Mouse (Mus musculus): ENCODE results near the gene St7. TPM values are rescaled to one million over a fixed set of nuclear protein-coding genes. Genes with fewer than 3 reads are reported as not detected.
"Not testable (repeated sequence)": the region's sequence is repeated elsewhere in the genome, so short reads cannot be mapped to it uniquely, and the experiment has no call there.

St7 gene
- total RNA-seq (2021): 10 to 100 TPM; 58.9 to 68.2 TPM

DNA sequence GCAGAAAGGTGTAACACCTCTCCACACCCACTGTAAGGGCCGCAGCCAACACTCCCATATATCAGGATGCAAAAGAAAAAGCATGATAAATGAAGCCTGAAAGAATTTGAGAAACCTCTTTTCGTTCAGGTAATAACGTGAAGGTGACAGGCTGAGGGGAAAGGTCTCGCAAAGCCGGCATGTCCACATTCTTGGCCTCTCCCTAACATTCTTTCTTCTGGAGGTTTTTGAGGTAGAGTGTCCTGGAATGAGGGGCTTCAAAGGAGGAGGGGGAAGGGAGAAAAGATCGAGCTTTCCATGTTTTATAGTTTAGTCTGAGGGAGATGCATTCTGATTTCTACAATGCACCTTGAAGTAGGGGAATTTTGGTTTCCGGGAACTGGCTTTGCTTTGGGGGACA lies at the start of gene St7:
St7 (plus strand) TSS at position 287 of the 400 bp plus-strand sequence.
- intact Hi-C loops (cut with DNase I): no loop called here
- DNase-seq: no peak

- DNase-seq: no peak
- intact Hi-C loops (cut with DNase I): no loop called here
These were observed 46.6 kb upstream of the St7 start for GRCm38 (mm10) chr6:17646107-17646506.

- no peak for DNase-seq
- intact Hi-C loops (cut with DNase I): no loop called here
These were observed 40.6 kb upstream of the St7 start for GRCm38 (mm10) chr6:17652132-17652531.

GRCm38 (mm10) chr6:17655080-17655479 lies 37.7 kb upstream of the St7 start:
- intact Hi-C loops (cut with DNase I): no loop called here
- no peak for DNase-seq

DNA sequence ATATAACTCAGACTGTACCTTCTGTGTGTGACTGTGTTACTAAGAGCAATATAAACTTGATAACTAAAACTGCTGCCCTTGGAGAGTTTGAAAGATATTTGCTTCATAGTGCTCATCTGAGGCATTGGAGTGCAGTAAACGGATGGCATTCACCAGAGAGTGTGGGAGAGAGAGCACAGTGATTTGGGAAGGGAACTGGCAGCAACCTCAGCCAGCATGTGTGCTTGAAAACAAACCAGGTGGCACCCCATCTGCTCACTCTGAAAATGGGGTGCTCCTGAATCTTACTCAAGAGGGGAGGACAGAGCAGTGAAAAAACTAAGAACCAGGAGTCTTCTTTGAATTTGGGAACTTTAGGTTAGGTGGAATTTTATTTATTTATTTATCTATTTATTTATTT lies 35.4 kb upstream of the St7 start:
- no peak for DNase-seq
- intact Hi-C loops (cut with DNase I): no loop called here

DNA sequence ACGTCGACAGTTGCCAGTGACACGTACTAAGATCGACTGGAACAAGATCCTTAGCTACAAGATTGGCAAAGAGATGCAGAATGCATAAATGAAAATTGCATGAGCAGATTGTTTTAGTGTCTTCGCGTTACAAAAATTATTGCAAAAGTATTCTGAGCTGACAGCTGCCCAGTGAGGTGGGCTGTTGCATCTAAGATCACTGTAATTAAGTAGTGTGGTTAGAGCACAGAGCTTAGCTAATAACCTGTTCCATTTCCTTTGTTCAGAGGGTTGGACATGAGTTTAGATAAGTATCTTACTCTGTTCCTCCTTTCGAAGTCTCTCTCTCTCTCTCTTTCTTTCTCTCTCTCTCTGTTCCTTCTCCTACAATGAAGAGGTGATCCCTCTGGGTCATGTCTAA lies 27.4 kb upstream of the St7 start:
- DNase-seq: no peak
- intact Hi-C loops (cut with DNase I): no loop called here

GRCm38 (mm10) chr6:17666024-17666423 lies 26.7 kb upstream of the St7 start:
- DNase-seq: no peak
- intact Hi-C loops (cut with DNase I): no loop called here

DNA sequence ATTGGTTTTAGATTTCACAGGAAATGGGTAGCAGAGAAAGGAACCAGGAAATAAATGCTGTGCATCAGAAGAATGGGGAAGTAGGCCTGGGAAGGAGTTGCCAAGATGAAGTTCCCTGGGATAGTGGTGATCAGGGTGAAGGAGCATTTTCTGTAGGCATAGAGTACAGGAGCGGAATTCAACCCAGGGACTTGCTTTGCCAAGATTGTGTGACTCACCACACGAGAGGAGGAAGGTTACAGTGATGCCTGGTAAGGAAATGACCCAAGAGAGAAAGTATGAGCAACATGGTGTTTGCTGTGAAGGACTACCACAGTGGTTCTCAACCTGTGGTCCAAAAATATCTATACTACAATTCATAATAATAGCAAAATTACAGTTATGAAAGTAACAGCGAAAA lies 24.9 kb upstream of the St7 start:
- intact Hi-C loops (cut with DNase I): no loop called here
- DNase-seq: no peak

- DNase-seq: no peak
These were observed 24.4 kb upstream of the St7 start for GRCm38 (mm10) chr6:17668334-17668733.

GRCm38 (mm10) chr6:17669826-17670225 lies 22.9 kb upstream of the St7 start:
- intact Hi-C loops (cut with DNase I): no loop called here
- no peak for DNase-seq

More at GRCm38 (mm10) chr6:17668334-17668733, 24.4 kb upstream of the St7 start:
- intact Hi-C loops (cut with DNase I): no loop called here

DNA sequence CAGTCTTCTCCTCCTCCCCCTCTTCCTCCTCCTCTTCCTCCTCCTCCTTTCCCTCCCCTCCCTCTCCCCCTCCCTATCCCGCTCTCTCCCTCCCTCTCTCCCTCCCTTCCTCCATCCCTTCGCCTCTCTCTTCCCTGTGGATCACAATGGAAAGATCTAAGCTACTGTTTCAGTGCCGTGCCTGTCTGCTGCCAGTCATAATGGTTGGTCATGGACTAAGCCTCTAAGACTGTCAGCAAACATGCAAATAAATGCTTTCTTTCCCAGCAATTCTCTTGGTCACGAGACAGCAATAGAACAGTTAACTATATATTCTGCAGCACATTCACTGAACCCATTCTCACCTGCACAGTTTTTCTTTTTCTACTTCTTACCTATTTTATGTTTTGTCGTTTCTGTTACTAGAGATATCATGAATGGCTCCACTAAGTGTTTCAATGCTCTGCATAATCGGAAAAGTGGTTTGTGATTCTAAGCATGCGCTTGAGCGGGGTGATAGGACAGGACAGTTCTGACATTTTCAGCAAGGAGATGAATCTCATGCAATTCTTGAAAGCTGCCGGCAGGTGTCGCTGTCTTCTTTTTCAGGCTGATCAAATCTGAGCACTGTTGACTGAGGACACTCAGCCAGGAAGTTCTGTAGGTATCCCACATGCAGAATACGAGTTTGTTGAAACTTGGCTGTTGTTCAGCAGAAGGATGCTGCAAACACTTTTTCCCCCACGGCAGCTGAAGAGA lies 17.5 kb upstream of the St7 start:
- intact Hi-C loops (cut with DNase I): loop anchor here (5.0 kb wide), 1 partner anchor 167 kb away; no protein-coding TSS in a partner anchor
- peak; percentile 60 for DNase-seq

DNA sequence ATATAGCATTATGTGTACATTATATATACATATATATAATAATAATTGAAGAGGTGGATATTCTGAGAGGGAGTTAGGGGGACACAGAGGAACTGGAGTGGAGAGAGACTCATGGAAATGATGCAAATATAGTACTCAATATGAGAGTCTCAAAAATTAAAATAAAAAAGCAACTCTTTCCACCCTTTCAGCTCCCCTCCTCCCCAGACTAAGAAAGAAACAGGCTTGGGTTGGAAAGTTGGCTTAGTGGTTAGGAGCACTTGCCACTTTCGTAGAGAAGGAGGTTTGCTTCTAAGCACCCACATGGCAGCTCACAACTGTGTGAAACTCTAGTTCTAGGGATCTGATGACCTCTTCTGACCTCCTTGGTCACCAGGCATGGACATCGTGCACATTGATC lies 15.7 kb upstream of the St7 start:
- intact Hi-C loops (cut with DNase I): loop anchor here (5.0 kb wide), 1 partner anchor 165 kb away; no protein-coding TSS in a partner anchor
- no peak for DNase-seq

DNA sequence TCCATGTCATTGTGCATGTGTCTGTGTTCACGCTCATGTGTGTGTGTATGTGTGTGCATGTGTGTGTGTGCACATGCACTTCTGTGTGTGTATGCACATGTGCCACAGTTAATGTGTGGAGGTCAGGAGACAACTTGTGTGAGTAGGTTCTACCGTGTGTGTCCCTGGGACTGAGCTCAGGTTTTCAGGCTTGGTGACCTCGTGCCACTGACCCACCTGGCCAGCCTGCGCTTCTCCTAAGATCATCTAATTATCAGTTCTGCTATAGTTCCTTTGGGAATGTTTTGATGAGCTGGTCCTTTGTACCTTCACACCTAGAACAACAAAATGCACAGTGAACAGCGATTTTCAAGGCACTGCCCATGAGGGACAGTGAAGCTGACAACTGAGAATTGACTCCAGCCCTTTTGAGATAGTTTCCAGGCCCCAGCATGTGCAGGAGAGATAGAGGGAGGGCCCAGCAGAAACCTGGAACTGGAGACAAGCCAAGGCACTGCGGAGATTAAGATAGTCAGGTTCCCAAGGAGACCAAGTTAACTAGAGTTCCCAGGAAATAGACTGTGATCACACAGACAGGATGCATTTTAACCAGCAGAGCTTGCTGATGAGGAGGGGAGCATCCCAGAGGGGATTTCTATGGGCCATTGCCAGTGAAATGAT lies 12.3 kb upstream of the St7 start:
- intact Hi-C loops (cut with DNase I): no loop called here
- no peak for DNase-seq

DNA sequence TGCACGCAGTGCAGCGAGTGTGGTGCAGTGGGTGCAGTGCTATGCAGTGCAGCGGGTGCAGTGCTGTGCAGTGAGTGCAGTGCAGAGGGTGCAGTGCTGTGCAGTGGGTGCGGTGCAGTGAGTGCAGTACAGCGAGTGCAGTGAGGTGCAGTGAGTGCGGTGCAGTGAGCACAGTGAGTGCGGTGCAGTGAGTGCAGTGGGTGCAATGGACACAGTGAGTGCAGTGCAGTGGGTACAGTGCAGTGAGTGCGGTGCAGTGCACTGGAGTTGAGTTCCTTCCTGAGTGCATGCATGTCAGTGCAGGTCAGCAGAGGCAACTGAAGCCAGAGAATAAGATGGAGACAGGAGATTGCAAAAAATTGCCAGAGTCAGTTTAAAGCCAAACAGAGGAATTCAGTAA lies 10.9 kb upstream of the St7 start:
- no peak for DNase-seq
- intact Hi-C loops (cut with DNase I): no loop called here

GRCm38 (mm10) chr6:17688676-17689075 lies 4.1 kb upstream of the St7 start:
- no peak for DNase-seq
- intact Hi-C loops (cut with DNase I): no loop called here

DNA sequence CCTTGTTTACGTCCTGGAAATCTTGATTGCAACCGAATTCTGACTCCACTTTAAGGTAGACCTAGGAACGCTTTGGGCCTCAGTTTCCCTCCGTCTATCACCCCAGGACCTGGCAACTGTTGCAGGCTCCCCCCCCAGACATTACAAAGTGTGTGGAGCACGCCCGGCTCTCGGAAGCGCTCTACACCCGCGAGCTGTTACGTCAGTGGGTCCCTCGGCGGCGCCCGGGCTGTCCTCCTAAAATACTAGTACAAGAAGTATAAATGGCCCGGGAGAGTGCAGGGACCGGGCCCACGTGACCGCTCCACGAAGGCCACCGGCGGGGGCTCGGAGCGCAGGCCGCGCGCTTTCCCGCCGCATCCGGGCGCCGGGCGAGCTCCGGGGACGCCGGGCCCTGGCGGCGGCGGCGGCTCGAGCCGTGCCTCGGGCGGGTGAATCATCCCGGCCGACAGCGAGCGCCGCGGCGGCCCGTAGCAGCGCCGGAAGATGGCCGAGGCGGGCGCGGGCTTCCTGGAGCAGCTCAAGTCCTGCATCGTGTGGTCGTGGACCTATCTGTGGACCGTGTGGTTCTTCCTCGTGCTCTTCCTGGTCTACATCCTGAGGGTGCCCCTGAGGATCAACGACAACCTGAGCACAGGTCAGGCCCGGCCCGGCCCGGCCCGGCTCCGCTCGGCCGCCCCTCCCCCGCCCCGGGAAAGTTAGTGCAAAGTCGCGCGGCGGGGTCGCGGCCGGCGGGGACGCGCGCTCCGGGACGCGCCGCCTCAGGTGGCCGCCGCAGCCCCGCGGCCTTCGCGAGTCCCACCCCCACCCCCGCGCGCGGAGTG lies 1.2 kb downstream of the St7 start:
- intact Hi-C loops (cut with DNase I): no loop called here
- peak; percentile 57 for DNase-seq

- peak; percentile 63 for DNase-seq
- intact Hi-C loops (cut with DNase I): no loop called here
These were observed 1.8 kb downstream of the St7 start for GRCm38 (mm10) chr6:17694550-17694951.

- DNase-seq: peak; percentile 60
- intact Hi-C loops (cut with DNase I): no loop called here
These were observed 3.6 kb downstream of the St7 start for GRCm38 (mm10) chr6:17696321-17696734.

GRCm38 (mm10) chr6:17700936-17701612 lies 8.3 kb downstream of the St7 start:
- intact Hi-C loops (cut with DNase I): no loop called here
- DNase-seq: no peak

DNA sequence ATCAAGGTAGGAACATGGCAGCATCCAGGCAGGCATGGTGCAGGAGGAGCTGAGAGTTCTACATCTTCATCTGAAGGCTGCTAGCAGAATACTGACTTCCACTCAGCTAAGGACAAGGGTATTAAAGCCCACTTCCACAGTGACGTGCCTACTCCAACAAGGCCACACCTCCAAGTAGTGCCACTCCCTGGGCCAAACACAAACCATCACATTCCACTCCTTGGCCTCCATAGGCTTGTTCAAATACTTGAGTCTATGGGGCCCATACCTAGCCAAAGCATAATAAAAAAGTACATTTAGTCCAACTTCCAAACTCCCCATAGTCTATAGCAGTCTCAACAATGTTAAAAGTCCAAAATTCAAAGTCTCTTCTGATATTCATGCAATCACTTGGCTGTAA lies 11.3 kb downstream of the St7 start:
- intact Hi-C loops (cut with DNase I); DNase-seq: not testable (repeated sequence)

- DNase-seq: no peak
These were observed 13.2 kb downstream of the St7 start for GRCm38 (mm10) chr6:17705973-17706372.

More at GRCm38 (mm10) chr6:17705973-17706372, 13.2 kb downstream of the St7 start:
- intact Hi-C loops (cut with DNase I): no loop called here

Data from left cerebral cortex, postnatal 4 days (tissue).